In the genomic region with DNA sequence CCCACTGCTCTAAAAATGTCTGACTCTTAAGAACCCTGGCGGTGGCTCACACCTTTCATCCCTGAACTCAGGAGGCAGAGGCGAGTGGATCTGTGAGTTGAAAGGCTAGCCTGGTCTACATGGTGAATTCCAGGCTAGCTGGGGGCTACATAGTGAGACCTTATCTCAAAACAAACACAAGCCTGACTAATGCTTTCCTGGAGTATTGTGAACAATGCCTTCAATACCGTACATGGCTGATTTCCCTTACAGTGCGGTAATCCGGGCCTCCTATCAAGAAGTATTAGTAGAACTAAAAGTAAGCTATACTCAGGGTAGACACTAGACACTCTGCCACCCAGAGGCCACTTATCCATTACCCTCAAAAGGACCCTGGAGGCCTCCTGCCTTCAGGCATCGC, we compare ENCODE assay signal across 13 mouse cellular contexts. TPM values are rescaled to one million over a fixed set of nuclear protein-coding genes. Genes with fewer than 3 reads are reported as not detected.
DNase-seq lines count a peak whose midpoint lies in the region; ATAC-seq and TF ChIP-seq lines count a peak whose summit lies in the region.
"Had no signal": no experiment of that assay in that cellular context is flagged by ENCODE, and none has a peak within 500 bp of the region (broad histone marks: within the 10 kb centered on the region; RNA-seq: fewer than 3 reads in every experiment).

No protein-coding gene starts in this region.

- no peak overlapping the region for H3K4me2 ChIP-seq in heart, embryonic 12.5 days
- H3K4me2 ChIP-seq in kidney, embryonic 15.5 days = no peak overlapping the region
- no peak overlapping the region for H3K4me2 ChIP-seq in stomach, embryonic 16.5 days (ENCODE audit: low read depth, low read length)
- H3K4me2 ChIP-seq in stomach, postnatal 0 days (replicated peaks; ENCODE audit: low read depth) = no peak overlapping the region
- H3K4me2 ChIP-seq: embryonic facial prominence, embryonic 13.5 days; limb, embryonic 13.5 days; neural tube, embryonic 13.5 days had no signal

- no peak for TF ChIP-seq EP300 in stomach, postnatal 0 days (optimal IDR thresholded peaks at IDR 0.05)

- ATAC-seq in heart, embryonic 12.5 days (ENCODE audit: insufficient number of reproducible peaks, low FRiP score) = peak; percentile 52
- ATAC-seq in kidney, embryonic 15.5 days (replicated peaks; ENCODE audit: low FRiP score) = no peak
- ATAC-seq in stomach, embryonic 16.5 days (ENCODE audit: insufficient read depth, low FRiP score) = no peak
- ATAC-seq in stomach, postnatal 0 days (ENCODE audit: low FRiP score, low TSS enrichment) = no peak

- H3K4me3 ChIP-seq in heart, embryonic 12.5 days = no peak overlapping the region
- no peak overlapping the region for H3K4me3 ChIP-seq in kidney, embryonic 15.5 days (replicated peaks)
- H3K4me3 ChIP-seq in stomach, embryonic 16.5 days (replicated peaks; ENCODE audit: low read length) = no peak overlapping the region
- no peak overlapping the region for H3K4me3 ChIP-seq in stomach, postnatal 0 days (ENCODE audit: low read depth, low read length)
- H3K4me3 ChIP-seq: embryonic facial prominence, embryonic 13.5 days; limb, embryonic 13.5 days; neural tube, embryonic 13.5 days had no signal

- no peak for TF ChIP-seq CTCF in stomach, postnatal 0 days (IDR thresholded peaks at IDR 0.05; ENCODE audit: low read depth)

- H3K4me1 ChIP-seq in heart, embryonic 12.5 days (replicated peaks) = no peaks in the 10 kb centered on the region; the same call in 1 of the 2 replicates
- H3K4me1 ChIP-seq in kidney, embryonic 15.5 days = peaks cover 10% of the 10 kb centered on the region
- H3K4me1 ChIP-seq in stomach, embryonic 16.5 days (ENCODE audit: control insufficient read depth, insufficient read depth, low read length) = peaks cover 1% of the 10 kb centered on the region; the same call in 1 of the 2 replicates
- no peaks in the 10 kb centered on the region for H3K4me1 ChIP-seq in stomach, postnatal 0 days (replicated peaks; ENCODE audit: control insufficient read depth, insufficient read depth)
- H3K4me1 ChIP-seq: embryonic facial prominence, embryonic 13.5 days; neural tube, embryonic 13.5 days had no signal

- H3K27ac ChIP-seq in heart, embryonic 12.5 days (ENCODE audit: poor library complexity, severe bottlenecking) = peak overlapping the region; percentile 63
- peak overlapping the region; percentile 81 for H3K27ac ChIP-seq in kidney, embryonic 15.5 days
- peak overlapping the region; percentile 49; the same call in 1 of the 2 replicates for H3K27ac ChIP-seq in stomach, embryonic 16.5 days (ENCODE audit: low read length)
- H3K27ac ChIP-seq in stomach, postnatal 0 days (replicated peaks) = no peak overlapping the region; the same call in 1 of the 2 replicates
- H3K27ac ChIP-seq: embryonic facial prominence, embryonic 13.5 days; limb, embryonic 13.5 days; neural tube, embryonic 13.5 days had no signal

- WGBS in heart, embryonic 12.5 days = 59% methylated on average over 6 of the region's 6 CpGs
- 70% methylated on average over 6 of the region's 6 CpGs for WGBS in kidney, embryonic 15.5 days
- 77% methylated on average over 6 of the region's 6 CpGs for WGBS in stomach, embryonic 16.5 days
- 72% methylated on average over 6 of the region's 6 CpGs for WGBS in stomach, postnatal 0 days

- intact Hi-C loops in heart, postnatal 10 days (cut with DNase I) = no loop called here

- DNase-seq in heart, postnatal 10 days = no peak
- DNase-seq in kidney, postnatal 10 days = no peak
- DNase-seq in stomach, postnatal 0 days (ENCODE audit: low spot score) = no peak
- no peak for DNase-seq in cerebellum, adult 9-10 months
- DNase-seq: spleen, adult 18-20 months had no signal

- H3K27me3 ChIP-seq in heart, embryonic 12.5 days (replicated peaks) = no peaks in the 10 kb centered on the region
- H3K27me3 ChIP-seq in kidney, embryonic 15.5 days = no peaks in the 10 kb centered on the region
- no peaks in the 10 kb centered on the region for H3K27me3 ChIP-seq in stomach, embryonic 16.5 days (ENCODE audit: control insufficient read depth, insufficient read depth, low read length)
- no peaks in the 10 kb centered on the region for H3K27me3 ChIP-seq in stomach, postnatal 0 days (ENCODE audit: control insufficient read depth, insufficient read depth, low read length)
- H3K27me3 ChIP-seq: embryonic facial prominence, embryonic 13.5 days; limb, embryonic 13.5 days; neural tube, embryonic 13.5 days had no signal

- H3K9me3 ChIP-seq in heart, embryonic 12.5 days (replicated peaks) = no peaks in the 10 kb centered on the region
- no peaks in the 10 kb centered on the region for H3K9me3 ChIP-seq in kidney, embryonic 15.5 days (replicated peaks)
- no peaks in the 10 kb centered on the region for H3K9me3 ChIP-seq in stomach, embryonic 16.5 days (replicated peaks; ENCODE audit: control insufficient read depth, low read length)
- H3K9me3 ChIP-seq in stomach, postnatal 0 days (ENCODE audit: control insufficient read depth, low read length) = no peaks in the 10 kb centered on the region
- H3K9me3 ChIP-seq: embryonic facial prominence, embryonic 13.5 days; limb, embryonic 13.5 days; neural tube, embryonic 13.5 days had no signal

- H3K36me3 ChIP-seq in heart, embryonic 12.5 days = peaks cover 7% of the 10 kb centered on the region
- H3K36me3 ChIP-seq in kidney, embryonic 15.5 days = no peaks in the 10 kb centered on the region
- H3K36me3 ChIP-seq in stomach, embryonic 16.5 days (ENCODE audit: control insufficient read depth, insufficient read depth, low read length) = no peaks in the 10 kb centered on the region
- no peaks in the 10 kb centered on the region for H3K36me3 ChIP-seq in stomach, postnatal 0 days (ENCODE audit: control insufficient read depth, insufficient read depth, low read length)
- H3K36me3 ChIP-seq: embryonic facial prominence, embryonic 13.5 days; limb, embryonic 13.5 days; neural tube, embryonic 13.5 days had no signal

- H3K9ac ChIP-seq in heart, embryonic 12.5 days = no peak overlapping the region
- no peak overlapping the region for H3K9ac ChIP-seq in kidney, embryonic 15.5 days
- no peak overlapping the region for H3K9ac ChIP-seq in stomach, embryonic 16.5 days (ENCODE audit: low read length)
- no peak overlapping the region for H3K9ac ChIP-seq in stomach, postnatal 0 days (ENCODE audit: low read length)
- H3K9ac ChIP-seq: embryonic facial prominence, embryonic 13.5 days; limb, embryonic 13.5 days; neural tube, embryonic 13.5 days had no signal

RNA-seq across cellular contexts. Expression of a gene that starts 16.9 kb away (rescaled TPM):
- 9.6 and 10.5 TPM in 2 replicates for polyA plus RNA-seq in heart, embryonic 12.5 days (2016; fragmentation: Nextera tagmentation; extraction: Ambion mirVana)
- total RNA-seq in heart, postnatal 10 days (2021) = 10 to 100 TPM; 24.8 to 25.3 TPM
- 6.6 and 7.5 TPM in 2 replicates for polyA plus RNA-seq in kidney, embryonic 15.5 days (2015; fragmentation: Nextera tagmentation; extraction: Ambion mirVana)
- 3.0 and 3.1 TPM in 2 replicates for polyA plus RNA-seq in stomach, embryonic 16.5 days (2015; fragmentation: Nextera tagmentation; extraction: Ambion mirVana)
- 1.4 and 1.5 TPM in 2 replicates for polyA plus RNA-seq in stomach, postnatal 0 days (2015; fragmentation: Nextera tagmentation; extraction: Ambion mirVana)
- total RNA-seq: hematopoietic stem cell, adult 5-6 weeks; megakaryocyte-erythroid progenitor cell, adult 5-6 weeks had no signal
